Mouse (Mus musculus) embryonic fibroblast, embryonic 13.5 days (primary cell): ENCODE data around the gene Bcat2.

Source experiments
- CTCF ChIP-seq: IDR thresholded peaks from 2 replicates; pipeline ENCODE4 v1.5.1; 2011; ENCODE audit warnings: mild to moderate bottlenecking, control low read depth, low read length, moderate library complexity, borderline replicate concordance; ENCODE audit not compliant: insufficient read depth
- POLR2A ChIP-seq: IDR thresholded peaks from 2 replicates; pipeline ENCODE4 v1.6.1; 2011; ENCODE audit warnings: low read depth, mild to moderate bottlenecking, control low read depth, low read length, moderate library complexity

- TF ChIP-seq POLR2A (no peak), CTCF (no peak)
Observed at GRCm38 (mm10) chr7:45567112-45567779, 2.7 kb upstream of the Bcat2 start.
